Comparison of ENCODE assay signal across 8 mouse cellular contexts in the genomic region with DNA sequence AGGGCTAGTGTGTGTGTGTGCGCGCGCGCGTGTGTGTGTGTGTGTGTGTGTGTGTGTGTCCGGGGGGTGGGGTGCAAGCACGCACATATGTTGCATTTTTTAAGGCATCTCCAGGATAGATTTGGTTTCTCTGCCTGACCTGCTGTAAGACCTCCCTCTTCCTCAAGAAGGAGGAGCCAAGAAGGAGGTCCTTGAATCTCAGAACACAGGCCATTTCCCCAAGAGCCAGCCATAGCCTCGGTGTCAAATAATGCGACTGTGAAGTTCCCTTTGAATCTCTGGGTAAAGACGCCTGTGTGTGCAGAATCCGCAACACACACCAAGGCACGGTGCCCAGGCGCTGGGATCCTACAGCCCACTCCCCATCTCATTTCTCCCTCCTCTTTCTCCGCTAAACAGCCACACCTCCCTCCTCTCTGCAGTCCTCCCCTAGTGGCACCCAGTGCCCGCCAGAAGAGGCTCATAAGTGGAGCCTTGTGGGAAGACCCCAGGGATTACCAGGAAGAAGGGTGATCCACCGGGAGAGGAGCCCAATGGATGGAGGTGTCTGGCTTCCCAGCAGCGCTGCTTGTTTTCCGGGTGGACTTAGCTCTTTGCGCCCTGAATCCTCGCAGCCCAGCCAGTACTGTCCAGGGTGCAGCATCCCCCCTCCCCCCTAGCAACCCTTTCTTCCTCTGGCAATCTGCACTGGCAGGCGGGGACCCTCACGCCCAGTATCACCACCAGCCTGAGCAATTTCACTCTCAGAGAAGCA.
DNase-seq lines count a peak whose midpoint lies in the region; ATAC-seq and TF ChIP-seq lines count a peak whose summit lies in the region.

No protein-coding gene starts in this region.

- DNase-seq in brain, embryonic 18.5 days (ENCODE audit: low read depth, low spot score), result peak; percentile 43
- DNase-seq in forebrain, embryonic 10.5 days (ENCODE audit: extremely low spot score, low spot score), result peak; percentile 67
- peak; percentile 55 to 60 for DNase-seq in layer of hippocampus, adult 18-20 months (ENCODE audit: low spot score in 2 of 2)
- peak; percentile 73 for DNase-seq in neural tube, embryonic 10.5 days (ENCODE audit: extremely low spot score, low spot score)
- DNase-seq in urinary bladder, postnatal 25 days (ENCODE audit: low spot score), result peak; percentile 23

- H3K9me3 ChIP-seq in ES-Bruce4 (replicated peaks; ENCODE audit: control insufficient read depth, insufficient read depth, low read length, poor library complexity, severe bottlenecking), result no peaks in the 10 kb centered on the region
- no peaks in the 10 kb centered on the region for H3K9me3 ChIP-seq in forebrain, embryonic 10.5 days
- H3K9me3 ChIP-seq in heart, embryonic 16.5 days (replicated peaks; ENCODE audit: control insufficient read depth, low read length), result no peaks in the 10 kb centered on the region
- H3K9me3 ChIP-seq in liver, embryonic 15.5 days (replicated peaks), result no peaks in the 10 kb centered on the region

- H3K4me1 ChIP-seq in ES-Bruce4 (ENCODE audit: control insufficient read depth, insufficient read depth, low read length), result no peaks in the 10 kb centered on the region
- peaks cover 34% of the 10 kb centered on the region for H3K4me1 ChIP-seq in forebrain, embryonic 10.5 days
- peaks cover 54% of the 10 kb centered on the region for H3K4me1 ChIP-seq in heart, embryonic 16.5 days (ENCODE audit: control insufficient read depth, insufficient read depth, low read length)
- H3K4me1 ChIP-seq in liver, embryonic 15.5 days (replicated peaks), result 0 out of 2 replicates have a peak, but pooled peaks cover 6% of the 10 kb centered on the region

- no peak for TF ChIP-seq EP300 in ES-Bruce4 (IDR thresholded peaks at IDR 0.05; ENCODE audit: insufficient read depth, low read depth, low read length)

- TF ChIP-seq POLR2A in ES-Bruce4 (IDR thresholded peaks at IDR 0.05; ENCODE audit: insufficient read depth, low read length), result no peak

- no peak for TF ChIP-seq CTCF in ES-Bruce4 (IDR thresholded peaks at IDR 0.05; ENCODE audit: low read depth, low read length)

- H3K36me3 ChIP-seq in ES-Bruce4 (ENCODE audit: control insufficient read depth, insufficient read depth, low read length, poor library complexity, severe bottlenecking), result no peaks in the 10 kb centered on the region
- no peaks in the 10 kb centered on the region for H3K36me3 ChIP-seq in forebrain, embryonic 10.5 days (replicated peaks)
- H3K36me3 ChIP-seq in heart, embryonic 16.5 days (ENCODE audit: control insufficient read depth, insufficient read depth), result 0 out of 2 replicates have a peak, but pooled peaks cover 4% of the 10 kb centered on the region
- no peaks in the 10 kb centered on the region for H3K36me3 ChIP-seq in liver, embryonic 15.5 days (replicated peaks)

- H3K4me3 ChIP-seq in ES-Bruce4 (ENCODE audit: low read depth, low read length), result peak overlapping the region; percentile 96
- peak overlapping the region; percentile 72 for H3K4me3 ChIP-seq in forebrain, embryonic 10.5 days
- H3K4me3 ChIP-seq in heart, embryonic 16.5 days (ENCODE audit: low read length), result peak overlapping the region; percentile 75
- H3K4me3 ChIP-seq in liver, embryonic 15.5 days (replicated peaks), result peak overlapping the region; percentile 55

- H3K4me2 ChIP-seq in heart, embryonic 16.5 days (ENCODE audit: low read depth, low read length), result peak overlapping the region; percentile 98
- H3K4me2 ChIP-seq in liver, embryonic 15.5 days, result peak overlapping the region; percentile 75

- peaks cover 8% of the 10 kb centered on the region for H3K27me3 ChIP-seq in ES-Bruce4 (ENCODE audit: control insufficient read depth, insufficient read depth, low read length, poor library complexity, severe bottlenecking)
- H3K27me3 ChIP-seq in forebrain, embryonic 10.5 days (ENCODE audit: poor library complexity, severe bottlenecking), result peaks cover 57% of the 10 kb centered on the region
- 0 out of 2 replicates have a peak, but pooled peaks cover 2% of the 10 kb centered on the region for H3K27me3 ChIP-seq in heart, embryonic 16.5 days (ENCODE audit: control insufficient read depth, insufficient read depth, low read length)
- peaks cover 54% of the 10 kb centered on the region for H3K27me3 ChIP-seq in liver, embryonic 15.5 days

- WGBS in forebrain, embryonic 10.5 days, result under 1% methylated on average over 22 of the region's 22 CpGs
- 5% methylated on average over 22 of the region's 22 CpGs for WGBS in heart, embryonic 16.5 days
- WGBS in liver, embryonic 15.5 days (ENCODE audit: insufficient replicate concordance), result 2% methylated on average over 22 of the region's 22 CpGs

- peak overlapping the region; percentile 76 for H3K9ac ChIP-seq in ES-Bruce4 (ENCODE audit: low read depth, poor library complexity, severe bottlenecking)
- H3K9ac ChIP-seq in heart, embryonic 16.5 days (ENCODE audit: low read length), result peak overlapping the region; percentile 88
- no peak overlapping the region; the same call in 1 of the 2 replicates for H3K9ac ChIP-seq in liver, embryonic 15.5 days

- ATAC-seq in heart, embryonic 16.5 days (replicated peaks; ENCODE audit: extremely low read depth, insufficient read depth, low FRiP score), result peak; percentile 33
- ATAC-seq in liver, embryonic 15.5 days (ENCODE audit: insufficient read depth), result peak; percentile 58

- H3K27ac ChIP-seq in ES-Bruce4 (ENCODE audit: insufficient read depth, low read length), result no peak overlapping the region
- H3K27ac ChIP-seq in forebrain, embryonic 10.5 days, result peak overlapping the region; percentile 87
- peak overlapping the region; percentile 90 for H3K27ac ChIP-seq in heart, embryonic 16.5 days (ENCODE audit: low read length)
- H3K27ac ChIP-seq in liver, embryonic 15.5 days (replicated peaks), result no peak overlapping the region

Comparison
In these comparisons a context has a peak if more than half of its experiments do, and no peak if none do; other contexts are left out.
1. H3K27ac ChIP-seq: peak in forebrain, embryonic 10.5 days (single experiment) and heart, embryonic 16.5 days (single experiment); none in ES-Bruce4 (single experiment) and liver, embryonic 15.5 days (single experiment).
2. DNase-seq: peak in every context shown above with its lines; median percentile 73 in neural tube, embryonic 10.5 days; 67 in forebrain, embryonic 10.5 days; 58 in layer of hippocampus, adult 18-20 months; 43 in brain, embryonic 18.5 days; 23 in urinary bladder, postnatal 25 days.
3. Peak in every context shown above with its lines, with median percentiles within 50 percentile points of each other: H3K4me3 ChIP-seq.